Mouse (Mus musculus) myocyte (in vitro differentiated cells): ENCODE results near the gene Mrrf. TPM values are rescaled to one million over a fixed set of nuclear protein-coding genes. Genes with fewer than 3 reads are reported as not detected.
A peak's percentile ranks its signal among the peaks of the same experiment; 100 is the strongest.

Experiments used
- H3K27me3 ChIP-seq: one replicate; pipeline ENCODE4 v1.6.1; 2011; ENCODE audit not compliant: control insufficient read depth, insufficient read depth, insufficient read length
- H3K36me3 ChIP-seq: one replicate; pipeline ENCODE4 v1.6.1; 2011; ENCODE audit not compliant: control insufficient read depth, insufficient read depth
- H3K4me2 ChIP-seq: one replicate; pipeline ENCODE4 v1.6.1; 2011; ENCODE audit warnings: low read depth, control low read depth
- H3K4me3 ChIP-seq: one replicate; pipeline ENCODE4 v1.5.1; 2011; ENCODE audit warnings: mild to moderate bottlenecking, control low read depth, moderate library complexity
- H3K79me2 ChIP-seq: one replicate; pipeline ENCODE4 v1.6.1; 2011; ENCODE audit not compliant: control insufficient read depth, insufficient read depth
- H3ac ChIP-seq: one replicate; pipeline ENCODE4 v1.6.1; 2011; ENCODE audit not compliant: control insufficient read depth, insufficient read length
- CEBPB ChIP-seq: IDR thresholded peaks from 2 replicates; pipeline ENCODE4 v1.6.1; 2011; ENCODE audit warnings: mild to moderate bottlenecking, moderate library complexity; ENCODE audit not compliant: poor library complexity, insufficient read depth, severe bottlenecking
- E2F4 ChIP-seq: IDR thresholded peaks from one replicate; pipeline ENCODE4 v1.6.1; 2011; ENCODE audit warnings: mild to moderate bottlenecking, control low read depth, moderate library complexity; ENCODE audit not compliant: insufficient read depth
- MAX ChIP-seq: IDR thresholded peaks from one replicate; pipeline ENCODE4 v1.6.1; 2011; ENCODE audit warnings: low read depth, mild to moderate bottlenecking, control low read depth
- MYOD1 ChIP-seq, 3 experiments: IDR thresholded peaks; one replicate each; pipeline ENCODE4 v1.6.1; 2011; ENCODE audit warnings: control low read depth in 2 of 3, low read depth in 2 of 3, mild to moderate bottlenecking in 2 of 3, moderate library complexity in 1 of 3; ENCODE audit not compliant: insufficient read length in 2 of 3, control insufficient read depth in 1 of 3
- MYOG ChIP-seq, 3 experiments: IDR thresholded peaks; one replicate each; pipeline ENCODE4 v1.6.1; 2011; ENCODE audit warnings: control low read depth in 2 of 3, low read depth in 2 of 3, mild to moderate bottlenecking in 2 of 3; ENCODE audit not compliant: insufficient read length in 2 of 3, control insufficient read depth in 1 of 3, insufficient read depth in 1 of 3
- POLR2A ChIP-seq: IDR thresholded peaks from one replicate; pipeline ENCODE4 v1.6.1; 2011; ENCODE audit warnings: low read depth, mild to moderate bottlenecking, control low read depth, moderate library complexity; ENCODE audit not compliant: insufficient read length
- POLR2AphosphoS2 ChIP-seq: IDR thresholded peaks from one replicate; pipeline ENCODE4 v1.6.1; 2011; ENCODE audit warnings: low read depth, control low read depth; ENCODE audit not compliant: insufficient read length
- REST ChIP-seq: IDR thresholded peaks from one replicate; pipeline ENCODE4 v1.6.1; 2011; ENCODE audit warnings: mild to moderate bottlenecking, control low read depth, moderate library complexity; ENCODE audit not compliant: insufficient read depth, insufficient read length
- SRF ChIP-seq: IDR thresholded peaks from one replicate; pipeline ENCODE4 v1.6.1; 2011; ENCODE audit warnings: low read depth; ENCODE audit not compliant: control insufficient read depth, insufficient read length
- TCF12 ChIP-seq: IDR thresholded peaks from one replicate; pipeline ENCODE4 v1.6.1; 2011; ENCODE audit warnings: mild to moderate bottlenecking, control low read depth; ENCODE audit not compliant: poor library complexity, insufficient read depth, severe bottlenecking
- TCF3 ChIP-seq: IDR thresholded peaks from one replicate; pipeline ENCODE4 v1.6.1; 2011; ENCODE audit warnings: low read depth, control low read depth; ENCODE audit not compliant: insufficient read length
- USF1 ChIP-seq: IDR thresholded peaks from one replicate; pipeline ENCODE4 v1.6.1; 2011; ENCODE audit warnings: low read depth, mild to moderate bottlenecking, control low read depth, moderate library complexity
- polyA plus RNA-seq: library from polyadenylated mRNA; unstranded; fragments of >200 nt; fragmentation: generic; extraction: Trizol; gene quantifications from one replicate; pipeline ENCODE4 v1.2.1, GENCODE M21; 2012; ENCODE audit warnings: missing spikeins

The Mrrf gene
- polyA plus RNA-seq, 1 experiment: 40.9 TPM

DNA sequence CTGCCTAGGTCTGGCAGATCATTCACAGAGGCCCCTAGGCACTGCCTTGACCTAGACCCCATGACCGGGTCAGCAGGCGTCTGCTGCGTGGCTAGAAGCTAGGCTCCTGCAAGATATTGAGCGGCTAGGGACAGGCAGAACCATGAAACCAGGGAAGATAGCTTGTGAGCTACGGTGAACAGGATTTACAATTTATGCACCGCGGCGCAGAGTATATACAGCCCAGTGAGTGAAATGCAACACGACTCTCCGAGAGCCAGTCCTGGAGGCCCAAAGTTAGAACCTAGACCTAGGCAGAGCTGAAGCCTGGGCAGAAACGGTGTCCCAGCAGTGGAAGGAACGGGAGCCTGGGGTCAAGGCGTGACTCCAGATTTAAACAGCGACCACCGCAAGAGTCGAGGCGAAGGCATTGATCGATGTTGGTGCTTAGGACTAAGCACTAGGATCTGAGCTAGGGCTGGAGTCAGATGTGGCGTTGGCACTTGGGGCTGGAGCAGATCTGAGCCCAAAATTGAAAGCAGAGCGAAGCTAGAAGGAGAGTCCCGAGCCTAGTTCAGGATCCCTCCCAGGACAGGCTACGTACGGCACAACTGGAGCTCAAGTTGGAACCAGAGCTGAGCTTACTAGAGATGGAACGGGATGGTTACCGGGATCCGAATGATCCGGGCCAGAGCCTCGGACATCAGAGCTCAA is 34.2 kb upstream of the Mrrf start:
- H3K36me3 ChIP-seq: no peaks in the 10 kb centered on the region
- H3K79me2 ChIP-seq: no peaks in the 10 kb centered on the region
- no peaks in the 10 kb centered on the region for H3K27me3 ChIP-seq
- H3K4me2 ChIP-seq: no peak overlapping the region
- no peak for TF ChIP-seq POLR2AphosphoS2
- no peak for TF ChIP-seq CEBPB
- no peak for TF ChIP-seq USF1
- TF ChIP-seq MAX: no peak
- TF ChIP-seq SRF: no peak
- TF ChIP-seq MYOG (IDR thresholded peaks at IDR 0.05; ENCODE audit: control insufficient read depth in 1 of 3, insufficient read depth in 1 of 3, insufficient read length in 2 of 3, low read depth in 2 of 3): no peak
- TF ChIP-seq TCF3: no peak
- TF ChIP-seq MYOD1 (IDR thresholded peaks at IDR 0.05; ENCODE audit: control insufficient read depth in 1 of 3, insufficient read length in 2 of 3, low read depth in 2 of 3): no peak
- no peak for TF ChIP-seq E2F4
- no peak overlapping the region for H3ac ChIP-seq
- no peak overlapping the region for H3K4me3 ChIP-seq

DNA sequence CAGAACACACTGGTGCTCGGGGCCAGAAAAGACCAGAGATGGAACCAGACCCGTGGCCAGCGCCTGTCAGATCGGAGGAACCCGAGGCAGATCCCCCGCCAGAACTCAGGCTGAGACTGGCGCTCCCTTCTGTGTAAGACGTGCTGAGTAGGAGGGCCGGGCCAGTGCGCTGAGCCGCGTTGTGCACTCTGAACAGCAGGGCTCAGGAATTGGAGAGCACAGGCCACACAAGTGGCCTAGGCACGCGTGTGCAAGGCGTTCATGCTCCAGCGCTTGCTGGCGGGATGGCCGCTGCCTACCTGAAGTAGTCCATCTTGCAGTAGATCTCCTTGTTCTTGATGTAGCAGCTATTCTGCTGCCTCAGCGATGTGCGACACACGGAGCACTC is 33.6 kb upstream of the Mrrf start:
- Histone ChIP-seq H3K36me3 (no peaks in the 10 kb centered on the region), H3K27me3 (no peaks in the 10 kb centered on the region), H3K4me3 (no peak overlapping the region), H3K4me2 (no peak overlapping the region), H3ac (no peak overlapping the region), H3K79me2 (no peaks in the 10 kb centered on the region)
- TF ChIP-seq POLR2A (no peak), CEBPB (no peak), TCF12 (no peak), MAX (no peak), E2F4 (no peak), USF1 (no peak), SRF (no peak), REST (no peak), TCF3 (no peak), POLR2AphosphoS2 (no peak), MYOG (IDR thresholded peaks at IDR 0.05; ENCODE audit: control insufficient read depth in 1 of 3, insufficient read depth in 1 of 3, insufficient read length in 2 of 3, low read depth in 2 of 3) (no peak), MYOD1 (IDR thresholded peaks at IDR 0.05; ENCODE audit: control insufficient read depth in 1 of 3, insufficient read length in 2 of 3, low read depth in 2 of 3) (no peak)

DNA sequence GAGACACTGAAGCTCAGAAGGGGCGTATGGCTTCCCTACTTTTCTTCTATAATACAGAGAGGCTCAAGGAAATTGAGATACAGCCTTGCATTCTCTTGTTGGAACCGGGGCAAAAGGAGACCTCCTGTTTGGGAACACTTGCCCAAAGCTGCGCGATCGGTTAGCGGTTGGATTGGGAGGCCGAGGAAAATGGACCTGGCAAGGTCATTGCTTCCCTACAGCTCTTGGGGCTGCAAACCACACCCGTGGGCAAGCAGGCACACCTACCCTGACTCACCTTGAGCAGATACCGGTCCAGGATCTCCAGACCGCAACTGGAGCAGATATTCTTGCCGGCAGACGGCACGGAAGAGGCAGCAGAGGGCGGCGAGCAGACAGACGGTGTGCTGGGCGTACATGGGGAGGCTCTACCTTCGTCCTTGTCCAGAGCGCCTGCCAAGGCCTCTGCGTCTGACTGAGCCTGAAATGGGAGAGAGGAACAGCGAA is 33.1 kb upstream of the Mrrf start:
- H3K4me3 ChIP-seq: no peak overlapping the region
- TF ChIP-seq MAX (no peak), SRF (no peak), POLR2AphosphoS2 (no peak), CEBPB (no peak), TCF12 (no peak), MYOG (IDR thresholded peaks at IDR 0.05; ENCODE audit: control insufficient read depth in 1 of 3, insufficient read depth in 1 of 3, insufficient read length in 2 of 3, low read depth in 2 of 3) (no peak), TCF3 (no peak), E2F4 (no peak), REST (no peak), MYOD1 (IDR thresholded peaks at IDR 0.05; ENCODE audit: control insufficient read depth in 1 of 3, insufficient read length in 2 of 3, low read depth in 2 of 3) (no peak), POLR2A (no peak)
- H3K27me3 ChIP-seq: no peaks in the 10 kb centered on the region
- H3K79me2 ChIP-seq: no peaks in the 10 kb centered on the region
- no peak overlapping the region for H3K4me2 ChIP-seq
- no peaks in the 10 kb centered on the region for H3K36me3 ChIP-seq
- no peak overlapping the region for H3ac ChIP-seq

DNA sequence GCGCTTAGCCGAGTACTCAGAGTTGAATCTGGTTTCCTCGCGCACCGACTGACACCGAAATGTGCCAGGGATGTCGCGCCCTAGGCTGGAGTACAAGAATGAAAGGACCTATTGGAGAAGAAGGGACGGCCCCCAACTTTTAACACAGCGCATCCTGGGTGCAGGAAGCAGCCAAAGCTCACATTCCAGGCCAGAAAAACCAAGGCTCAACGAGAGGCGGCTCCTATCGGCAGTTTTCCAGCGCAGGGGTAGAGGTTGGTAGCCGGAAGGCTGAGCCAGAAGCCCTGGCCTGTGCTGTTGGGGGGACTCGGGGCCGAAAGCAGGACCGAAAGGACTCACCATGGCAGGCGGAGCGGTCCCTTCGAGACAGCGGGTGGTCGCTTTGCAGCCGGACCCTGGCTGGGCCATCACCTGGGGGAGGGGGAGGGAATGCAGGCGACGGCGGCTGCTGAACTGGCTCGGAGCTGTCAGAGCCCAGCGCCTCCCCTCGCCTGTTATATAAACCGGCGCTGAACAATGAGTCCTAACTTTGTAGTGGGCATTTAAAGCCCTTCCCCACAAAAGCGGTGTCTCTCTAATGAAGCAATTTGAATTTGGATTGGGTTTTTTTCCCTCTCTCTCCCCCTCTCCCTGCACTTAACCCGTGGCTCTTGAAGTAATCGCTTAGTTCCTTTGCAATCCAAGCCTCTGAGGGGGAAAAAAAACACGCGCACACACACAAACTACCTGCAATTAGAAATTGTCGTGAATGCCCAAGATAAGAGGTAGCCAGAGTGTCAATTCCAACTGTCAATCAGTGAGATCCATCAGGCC is 32.4 kb upstream of the Mrrf start:
- H3K4me3 ChIP-seq: peak overlapping the region; percentile 31
- no peaks in the 10 kb centered on the region for H3K27me3 ChIP-seq
- H3K36me3 ChIP-seq: no peaks in the 10 kb centered on the region
- H3K4me2 ChIP-seq: peak overlapping the region; percentile 71
- no peaks in the 10 kb centered on the region for H3K79me2 ChIP-seq
- H3ac ChIP-seq: no peak overlapping the region
- TF ChIP-seq POLR2A (no peak), MYOD1 (IDR thresholded peaks at IDR 0.05; ENCODE audit: control insufficient read depth in 1 of 3, insufficient read length in 2 of 3, low read depth in 2 of 3) (no peak), POLR2AphosphoS2 (no peak), MAX (no peak), USF1 (no peak), CEBPB (no peak), REST (no peak), TCF12 (no peak), E2F4 (no peak), TCF3 (no peak)
